Mouse (Mus musculus) spleen, adult 12 weeks (tissue): ENCODE data around the gene Frg2f1.

ENCODE experiments used
- DNase-seq: peaks from one replicate; pipeline ENCODE4 v3.0.0; 2022; ENCODE audit warnings: low spot score

Frg2f1 gene

DNA sequence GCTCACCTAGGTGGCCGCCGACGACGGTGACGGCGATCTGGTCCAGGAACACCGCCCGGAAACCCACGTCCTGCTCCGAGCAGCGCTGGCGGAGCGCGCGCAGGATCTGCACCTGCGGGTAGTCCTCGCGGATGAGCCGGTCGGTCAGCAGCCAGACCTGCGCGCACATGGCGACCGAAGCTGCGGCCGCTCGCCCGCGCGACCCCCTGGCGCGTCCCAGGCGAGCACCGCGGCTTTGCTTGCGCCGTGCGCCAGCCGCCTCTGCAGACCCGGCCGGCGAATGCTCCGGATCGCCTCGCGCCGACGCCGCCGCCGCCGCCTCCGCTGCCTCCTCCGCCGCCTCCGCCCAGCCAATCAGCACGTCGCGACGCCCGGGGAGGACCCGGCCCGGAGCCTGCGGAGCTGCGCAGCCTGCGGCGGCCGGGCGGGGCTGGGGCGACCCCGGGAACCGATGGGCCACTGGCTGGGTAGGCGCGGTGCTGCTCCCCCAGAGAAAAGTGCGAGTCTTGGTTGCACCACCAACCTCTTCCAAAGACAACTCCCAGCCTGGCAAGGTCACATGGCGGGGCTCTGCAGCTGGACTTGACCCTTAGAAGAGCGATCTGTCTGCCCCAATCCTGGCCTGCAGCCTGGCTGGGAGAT lies 46.9 kb downstream of the Frg2f1 start, which contains the start of gene Rimkla:
Rimkla (minus strand) TSS at position 338 of the 642 bp plus-strand sequence.
- DNase-seq: peak; percentile 13

DNA sequence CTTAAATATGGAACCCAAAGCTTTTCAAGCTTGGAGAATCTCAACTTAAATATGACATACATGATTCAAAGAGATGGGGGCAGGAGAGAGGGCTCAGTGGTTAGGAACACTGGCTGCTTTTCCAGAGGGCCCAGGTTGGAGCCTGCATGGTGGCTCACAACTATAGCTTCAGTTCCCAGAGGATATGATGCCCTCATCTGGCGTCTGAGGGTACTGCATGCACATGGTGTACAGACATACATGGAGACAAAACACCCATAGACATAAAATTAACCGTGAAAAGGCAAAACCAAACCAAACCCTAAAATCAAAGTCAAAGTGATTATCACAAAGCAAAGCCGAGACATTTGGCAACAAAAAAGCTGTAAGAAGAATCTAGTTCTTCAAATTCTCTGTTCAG lies 48.5 kb downstream of the Frg2f1 start:
- DNase-seq: no peak

DNA sequence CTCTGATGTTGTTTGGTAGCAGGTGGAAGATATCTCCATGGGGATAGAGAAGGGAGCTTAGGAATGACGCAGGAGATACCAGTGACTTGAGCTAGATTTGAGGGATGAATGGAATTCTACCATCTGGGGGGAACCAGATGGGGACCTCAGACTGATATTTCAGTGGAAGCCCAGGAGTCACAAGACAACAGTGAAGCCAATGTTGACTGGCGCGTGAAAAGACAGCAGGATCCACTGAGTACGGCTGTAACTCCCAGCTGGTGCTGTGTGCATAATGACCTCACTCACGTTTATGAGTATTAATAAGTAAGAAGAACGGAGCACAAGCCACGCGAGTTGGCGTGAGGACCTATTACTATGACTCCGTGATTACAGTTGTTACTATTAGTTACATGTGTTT lies 49.7 kb downstream of the Frg2f1 start:
- DNase-seq: no peak

DNA sequence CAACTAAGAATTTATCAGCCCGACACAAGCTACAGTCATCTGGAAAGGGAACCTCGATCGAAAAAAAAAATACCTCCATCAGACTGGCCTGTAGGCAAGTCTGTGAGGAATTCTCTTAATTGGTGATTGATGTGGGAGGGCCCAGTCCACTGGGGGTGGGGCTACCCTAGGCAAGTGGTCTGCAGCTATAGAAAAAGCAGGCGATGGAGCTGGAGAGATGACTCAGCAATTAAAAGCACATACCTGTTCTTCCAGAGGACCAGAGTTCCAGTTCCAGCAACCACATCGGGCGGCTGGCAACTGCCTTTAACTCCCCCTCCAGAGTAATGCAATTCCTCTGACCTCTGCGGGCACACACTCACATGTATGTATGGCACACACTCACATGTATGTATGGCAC lies 54.4 kb downstream of the Frg2f1 start:
- DNase-seq: no peak

DNA sequence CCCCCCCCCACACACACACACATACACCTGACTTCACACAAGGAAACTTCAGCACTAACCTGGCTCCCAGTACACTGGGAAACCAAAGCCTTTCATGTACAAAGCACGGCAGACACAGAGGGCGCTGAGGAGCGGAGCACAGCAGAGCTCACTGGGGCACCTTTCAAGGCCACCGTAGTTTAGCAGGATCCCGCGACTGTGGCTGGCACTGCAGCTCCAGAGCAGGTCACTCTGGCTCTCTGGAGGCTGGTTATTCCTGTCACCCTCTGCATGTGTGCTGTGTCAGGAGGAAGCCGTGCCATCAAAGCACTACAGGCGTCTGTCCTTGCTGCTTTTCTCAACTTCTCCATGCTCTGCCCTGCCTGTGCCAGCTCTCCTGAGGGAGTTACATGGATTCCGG lies 56.3 kb downstream of the Frg2f1 start:
- no peak for DNase-seq
